16 mouse cellular contexts compared by ENCODE assay signal in genomic region chr2:127662708-127663107, GRCm38 (mm10).
"Had no signal": no experiment of that assay in that cellular context is flagged by ENCODE, and none has a peak within 500 bp of the region (broad histone marks: within the 10 kb centered on the region; RNA-seq: fewer than 3 reads in every experiment).

No protein-coding gene starts in this region.

- H3K4me2 ChIP-seq: neural tube, embryonic 12.5 days; neural tube, embryonic 13.5 days; neural tube, embryonic 15.5 days; stomach, embryonic 15.5 days had no signal

- H3K36me3 ChIP-seq: neural tube, embryonic 12.5 days; neural tube, embryonic 13.5 days; neural tube, embryonic 15.5 days; stomach, embryonic 15.5 days had no signal

- H3K27ac ChIP-seq: neural tube, embryonic 12.5 days; neural tube, embryonic 13.5 days; neural tube, embryonic 15.5 days; stomach, embryonic 15.5 days had no signal

- H3K9ac ChIP-seq: neural tube, embryonic 12.5 days; neural tube, embryonic 13.5 days; neural tube, embryonic 15.5 days; stomach, embryonic 15.5 days had no signal

- H3K4me1 ChIP-seq: neural tube, embryonic 12.5 days; neural tube, embryonic 13.5 days; neural tube, embryonic 15.5 days; stomach, embryonic 15.5 days had no signal

- H3K9me3 ChIP-seq: neural tube, embryonic 12.5 days; neural tube, embryonic 13.5 days; neural tube, embryonic 15.5 days; stomach, embryonic 15.5 days had no signal

- DNase-seq: retina, postnatal 1 day; right cerebral cortex, adult 18-20 months; right cerebral cortex, postnatal 14 days; right cerebral cortex, postnatal 25 days; right cerebral cortex, postnatal 4 days; spleen, adult 18-20 months; thymus, adult 18-20 months; thymus, adult 2 months; thymus, postnatal 14 days; thymus, postnatal 25 days; thymus, postnatal 36 days; thymus, postnatal 4 days had no signal

- H3K4me3 ChIP-seq: neural tube, embryonic 12.5 days; neural tube, embryonic 13.5 days; neural tube, embryonic 15.5 days; stomach, embryonic 15.5 days had no signal
